Mouse (Mus musculus) liver, embryonic 15.5 days (tissue): Measurements from ENCODE around the gene Rnf183. TPM values are rescaled to one million over a fixed set of nuclear protein-coding genes. Genes with fewer than 3 reads are reported as not detected.

Experiments used
- ATAC-seq: fragments of 200-750 bp; cut with Nextera tagmentation; 2 replicates; pipeline ENCODE4 v1.8.0; 2017; ENCODE audit warnings: moderate number of reproducible peaks, mild to moderate bottlenecking, moderate library complexity; ENCODE audit not compliant: insufficient read depth
- H3K27ac ChIP-seq: fragments of 300-500 bp; sonication (generic); replicated peaks from 2 replicates; pipeline ENCODE4 v1.5.1; 2015; ENCODE audit warnings: mild to moderate bottlenecking, inconsistent platforms
- H3K27me3 ChIP-seq: fragments of 300-500 bp; sonication (generic); 2 replicates; pipeline ENCODE4 v1.6.1; 2015; ENCODE audit warnings: mild to moderate bottlenecking, inconsistent platforms
- H3K36me3 ChIP-seq: fragments of 300-500 bp; sonication (generic); replicated peaks from 2 replicates; pipeline ENCODE4 v1.6.1; 2015; ENCODE audit warnings: moderate library complexity, mild to moderate bottlenecking, inconsistent platforms
- H3K4me1 ChIP-seq: fragments of 300-500 bp; sonication (generic); replicated peaks from 2 replicates; pipeline ENCODE4 v1.6.1; 2015; ENCODE audit warnings: inconsistent platforms
- H3K4me2 ChIP-seq: fragments of 300-500 bp; sonication (generic); 2 replicates; pipeline ENCODE4 v1.6.1; 2015; ENCODE audit warnings: moderate library complexity, mild to moderate bottlenecking, inconsistent platforms
- H3K4me3 ChIP-seq: fragments of 300-500 bp; sonication (generic); replicated peaks from 2 replicates; pipeline ENCODE4 v1.5.1; 2015; ENCODE audit warnings: mild to moderate bottlenecking, inconsistent platforms
- H3K9ac ChIP-seq: fragments of 300-500 bp; sonication (generic); 2 replicates; pipeline ENCODE4 v1.6.1; 2015; ENCODE audit warnings: moderate library complexity, mild to moderate bottlenecking, inconsistent platforms
- H3K9me3 ChIP-seq: fragments of 300-500 bp; sonication (generic); replicated peaks from 2 replicates; pipeline ENCODE4 v1.6.1; 2016; ENCODE audit warnings: inconsistent platforms
- WGBS: fragments of 180-500 bp; shearing (Covaris S2); methylation state at CpG from one replicate; pipeline ENCODE4 v1.1.7; 2015; ENCODE audit warnings: mixed read lengths; ENCODE audit not compliant: insufficient replicate concordance; 5-methylcytosine and 5-hydroxymethylcytosine counted together
- polyA plus RNA-seq: library from polyadenylated mRNA; unstranded; fragments of >200 nt; fragmentation: Nextera tagmentation; extraction: Ambion mirVana; gene quantifications from 2 replicates; pipeline ENCODE4 v1.2.1, GENCODE M21; 2015

The Rnf183 gene
- polyA plus RNA-seq, 1 experiment from 2014 or later: not detected

DNA sequence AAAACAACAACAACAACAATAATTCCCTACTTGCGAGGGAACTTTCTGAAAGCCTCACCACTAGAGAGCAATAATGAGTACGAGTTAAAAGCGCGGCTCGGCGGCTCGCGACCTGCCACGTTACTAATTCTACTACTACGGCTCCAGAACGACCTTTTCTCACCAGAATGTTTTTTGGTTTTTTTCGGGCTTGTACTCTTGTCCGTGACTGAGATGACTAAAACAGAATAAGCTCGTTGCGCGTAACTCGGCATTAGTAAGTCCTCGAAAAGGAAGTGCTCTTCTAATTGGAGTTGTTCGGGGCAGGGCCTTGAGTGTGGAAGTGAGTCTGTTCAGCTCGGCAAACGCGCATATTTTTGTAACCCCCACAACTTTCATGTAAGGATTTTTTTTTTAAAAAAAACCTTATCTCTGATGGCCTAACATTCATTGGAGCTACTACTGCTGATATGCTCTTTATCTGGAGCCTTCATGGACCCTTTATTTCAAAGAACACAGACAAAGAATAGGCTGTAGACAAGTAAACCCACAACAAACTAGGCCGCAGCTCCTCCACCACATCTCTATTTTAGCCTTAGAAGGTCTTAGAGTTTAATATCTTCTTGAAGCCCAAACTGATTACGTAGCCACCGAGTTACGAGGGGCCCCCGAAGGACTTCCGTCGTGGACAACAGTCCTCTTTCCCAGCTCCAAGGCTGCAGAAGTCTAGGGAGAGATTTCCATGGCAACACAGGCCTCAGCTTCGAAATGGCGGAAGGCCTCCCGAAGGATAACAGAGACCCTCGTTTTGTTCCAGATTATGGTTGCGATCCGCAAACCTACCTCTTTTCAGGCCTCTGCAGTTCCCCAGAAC, 27.1 kb downstream of the Rnf183 start:
- no peaks in the 10 kb centered on the region for H3K9me3 ChIP-seq
- peaks cover 52% of the 10 kb centered on the region for H3K36me3 ChIP-seq
- peaks cover 39% of the 10 kb centered on the region for H3K4me1 ChIP-seq
- peak overlapping the region; percentile 74 for H3K4me3 ChIP-seq
- peak overlapping the region; percentile 85 for H3K27ac ChIP-seq
- ATAC-seq: peak; percentile 46
- peak overlapping the region; percentile 67 for H3K9ac ChIP-seq
- H3K4me2 ChIP-seq: peak overlapping the region; percentile 87
- no peaks in the 10 kb centered on the region for H3K27me3 ChIP-seq
- WGBS: under 1% methylated on average over 35 of the region's 35 CpGs

DNA sequence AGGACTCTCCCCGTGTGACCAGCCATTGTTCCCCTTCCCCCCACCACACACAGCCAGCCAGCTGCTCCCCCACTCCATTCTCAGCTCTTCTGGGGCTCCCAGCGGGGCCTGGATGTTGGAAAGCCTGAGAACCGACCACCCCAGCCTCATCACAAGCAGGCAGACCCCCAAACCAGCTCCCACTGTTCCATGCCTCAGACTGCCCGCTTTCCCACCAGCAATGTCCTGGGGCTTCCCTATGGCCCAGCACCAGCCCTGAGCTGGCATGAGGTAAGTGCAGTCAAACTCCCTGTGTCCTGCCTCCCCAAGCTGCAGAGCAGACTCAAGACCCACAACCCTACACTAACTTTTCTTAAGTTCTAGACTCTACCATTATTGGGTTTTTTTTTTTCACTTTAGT, 28.9 kb downstream of the Rnf183 start:
- Histone ChIP-seq H3K9ac (no peak overlapping the region), H3K4me1 (peaks cover 34% of the 10 kb centered on the region), H3K36me3 (peaks cover 52% of the 10 kb centered on the region), H3K4me3 (no peak overlapping the region), H3K4me2 (no peak overlapping the region), H3K27ac (no peak overlapping the region), H3K9me3 (no peaks in the 10 kb centered on the region), H3K27me3 (no peaks in the 10 kb centered on the region)
- 78% methylated on average over 4 of the region's 4 CpGs for WGBS
- no peak for ATAC-seq

GRCm38 (mm10) chr4:62398956-62399355, 36.1 kb downstream of the Rnf183 start:
- H3K36me3 ChIP-seq: peaks cover 89% of the 10 kb centered on the region
- no peak for ATAC-seq
- H3K27ac ChIP-seq: no peak overlapping the region
- H3K4me3 ChIP-seq: no peak overlapping the region
- no peaks in the 10 kb centered on the region for H3K9me3 ChIP-seq
- no peaks in the 10 kb centered on the region for H3K27me3 ChIP-seq
- no peak overlapping the region for H3K4me2 ChIP-seq
- WGBS: 86% methylated on average over 3 of the region's 3 CpGs
- no peaks in the 10 kb centered on the region for H3K4me1 ChIP-seq
- no peak overlapping the region for H3K9ac ChIP-seq

- no peak overlapping the region for H3K27ac ChIP-seq
- H3K27me3 ChIP-seq: no peaks in the 10 kb centered on the region
- no peak for ATAC-seq
- peaks cover 87% of the 10 kb centered on the region for H3K36me3 ChIP-seq
- H3K4me2 ChIP-seq: no peak overlapping the region
- no peak overlapping the region for H3K4me3 ChIP-seq
- no peaks in the 10 kb centered on the region for H3K9me3 ChIP-seq
- H3K4me1 ChIP-seq: 0 out of 2 replicates have a peak, but pooled peaks cover 3% of the 10 kb centered on the region
- no peak overlapping the region for H3K9ac ChIP-seq
- WGBS: 72% methylated on average over 4 of the region's 4 CpGs
These were observed 37.3 kb downstream of the Rnf183 start for GRCm38 (mm10) chr4:62397616-62398365.

- Histone ChIP-seq H3K4me3 (no peak overlapping the region), H3K9ac (no peak overlapping the region), H3K9me3 (no peaks in the 10 kb centered on the region), H3K27ac (no peak overlapping the region), H3K4me2 (no peak overlapping the region), H3K36me3 (peaks cover 87% of the 10 kb centered on the region), H3K27me3 (no peaks in the 10 kb centered on the region), H3K4me1 (0 out of 2 replicates have a peak, but pooled peaks cover 3% of the 10 kb centered on the region)
- 0 out of 2 replicates have a peak, but pooled peaks have one; percentile 34 for ATAC-seq
- WGBS: 72% methylated on average over 1 of the region's 1 CpGs
These were observed 39.2 kb downstream of the Rnf183 start for GRCm38 (mm10) chr4:62395806-62396205.

GRCm38 (mm10) chr4:62393459-62393858, 41.6 kb downstream of the Rnf183 start:
- no peaks in the 10 kb centered on the region for H3K27me3 ChIP-seq
- H3K9me3 ChIP-seq: no peaks in the 10 kb centered on the region
- H3K36me3 ChIP-seq: peaks cover 81% of the 10 kb centered on the region
- H3K4me3 ChIP-seq: no peak overlapping the region
- H3K4me2 ChIP-seq: no peak overlapping the region
- no peak for ATAC-seq
- no peak overlapping the region for H3K27ac ChIP-seq
- H3K9ac ChIP-seq: no peak overlapping the region
- H3K4me1 ChIP-seq: peaks cover 17% of the 10 kb centered on the region
- WGBS: 64% methylated on average over 6 of the region's 6 CpGs

DNA sequence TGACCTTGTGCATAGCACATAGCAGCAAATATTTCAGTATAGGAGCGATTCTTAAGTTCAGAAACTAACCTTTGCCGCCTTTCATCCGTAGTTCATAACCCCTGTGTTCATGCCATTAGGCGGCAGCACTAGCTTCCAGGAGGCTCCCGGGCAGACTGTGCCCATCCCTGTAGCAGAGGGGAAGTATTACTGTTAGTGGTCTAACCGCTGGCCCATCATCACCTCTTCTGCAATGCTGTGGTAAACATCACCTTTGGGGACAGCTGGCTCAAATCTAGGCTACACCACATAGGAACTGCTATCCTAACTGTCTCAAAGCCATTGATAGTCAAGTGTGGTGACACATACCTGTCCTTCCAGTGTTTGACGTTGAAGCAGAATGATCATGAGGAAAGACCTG, 43.2 kb downstream of the Rnf183 start:
- H3K36me3 ChIP-seq: peaks cover 78% of the 10 kb centered on the region
- H3K4me2 ChIP-seq: no peak overlapping the region
- H3K9ac ChIP-seq: no peak overlapping the region
- peaks cover 17% of the 10 kb centered on the region for H3K4me1 ChIP-seq
- H3K27me3 ChIP-seq: no peaks in the 10 kb centered on the region
- no peak overlapping the region for H3K27ac ChIP-seq
- no peak overlapping the region for H3K4me3 ChIP-seq
- ATAC-seq: no peak
- no peaks in the 10 kb centered on the region for H3K9me3 ChIP-seq
- 71% methylated on average over 7 of the region's 7 CpGs for WGBS

- H3K9me3 ChIP-seq: no peaks in the 10 kb centered on the region
- no peak overlapping the region for H3K4me3 ChIP-seq
- H3K27ac ChIP-seq: no peak overlapping the region
- peaks cover 19% of the 10 kb centered on the region for H3K4me1 ChIP-seq
- WGBS: 53% methylated on average over 5 of the region's 5 CpGs
- H3K4me2 ChIP-seq: no peak overlapping the region
- peaks cover 72% of the 10 kb centered on the region for H3K36me3 ChIP-seq
- peak; percentile 41; the same call in 1 of the 2 replicates for ATAC-seq
- no peaks in the 10 kb centered on the region for H3K27me3 ChIP-seq
- no peak overlapping the region for H3K9ac ChIP-seq
These were observed 45.2 kb downstream of the Rnf183 start for GRCm38 (mm10) chr4:62389592-62390512.

DNA sequence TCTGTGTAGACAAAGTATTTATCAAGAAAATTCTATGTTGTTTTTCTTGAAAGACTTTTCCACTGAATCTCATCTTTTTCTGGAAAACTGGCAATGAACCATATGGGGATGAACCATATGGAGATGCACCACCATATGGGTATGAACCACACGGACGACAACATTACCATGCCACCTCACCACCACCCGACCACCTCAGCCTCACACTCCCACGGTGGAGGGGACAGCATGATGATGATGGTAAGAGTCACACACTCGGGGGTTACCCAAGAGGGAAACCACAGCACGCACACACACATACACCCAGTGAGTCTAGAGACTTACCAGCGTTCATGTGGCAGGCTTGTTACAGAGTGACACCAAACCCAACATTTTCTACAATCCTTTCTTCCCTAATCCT, 49.6 kb downstream of the Rnf183 start:
- H3K9ac ChIP-seq: no peak overlapping the region
- no peak overlapping the region for H3K4me3 ChIP-seq
- peaks cover 45% of the 10 kb centered on the region for H3K4me1 ChIP-seq
- no peak overlapping the region for H3K4me2 ChIP-seq
- ATAC-seq: no peak
- WGBS: 78% methylated on average over 7 of the region's 7 CpGs
- peaks cover 43% of the 10 kb centered on the region for H3K36me3 ChIP-seq
- H3K27me3 ChIP-seq: no peaks in the 10 kb centered on the region
- H3K9me3 ChIP-seq: no peaks in the 10 kb centered on the region
- no peak overlapping the region for H3K27ac ChIP-seq

GRCm38 (mm10) chr4:62384159-62384558, 50.9 kb downstream of the Rnf183 start:
- Histone ChIP-seq H3K36me3 (peaks cover 35% of the 10 kb centered on the region), H3K4me2 (peak overlapping the region; percentile 29), H3K4me1 (peaks cover 40% of the 10 kb centered on the region), H3K9me3 (no peaks in the 10 kb centered on the region), H3K27ac (peak overlapping the region; percentile 25; the same call in 1 of the 2 replicates), H3K4me3 (no peak overlapping the region), H3K9ac (no peak overlapping the region), H3K27me3 (no peaks in the 10 kb centered on the region)
- ATAC-seq: peak; percentile 59
- 66% methylated on average over 1 of the region's 1 CpGs for WGBS
